Mouse (Mus musculus) G1E (cell line): ENCODE data around the gene Rcan2.

Experiments
- CTCF ChIP-seq: IDR thresholded peaks from 2 replicates; pipeline ENCODE4 v1.5.1; 2012; ENCODE audit warnings: low read depth, low read length, inconsistent platforms, mixed read lengths
- GATA1 ChIP-seq: IDR thresholded peaks from 2 replicates; pipeline ENCODE4 v1.6.1; 2012; ENCODE audit warnings: borderline replicate concordance, low read length, inconsistent platforms, mixed read lengths
- TAL1 ChIP-seq: conservative IDR thresholded peaks from 2 replicates; pipeline ENCODE4 v1.6.1; 2012; ENCODE audit warnings: low read depth, low read length, inconsistent platforms, mixed read lengths

- no peak for TF ChIP-seq CTCF
- no peak for TF ChIP-seq GATA1
- no peak for TF ChIP-seq TAL1
These were observed 228.5 kb downstream of the Rcan2 start for GRCm38 (mm10) chr17:44029616-44030015.
